Mouse (Mus musculus) small intestine, adult 2 months (tissue): Measurements from ENCODE around the gene Ago3. TPM values are rescaled to one million over a fixed set of nuclear protein-coding genes. Genes with fewer than 3 reads are reported as not detected.

Experiments used
- H3K27ac ChIP-seq: fragments of 200-500 bp; 2 replicates; pipeline ENCODE4 v1.5.1; 2012; ENCODE audit warnings: low read depth, low read length, control low read depth, inconsistent platforms; ENCODE audit not compliant: insufficient read depth
- H3K27me3 ChIP-seq: fragments of 200-500 bp; 2 replicates; pipeline ENCODE4 v1.6.1; 2012; ENCODE audit warnings: mild to moderate bottlenecking, moderate library complexity, low read length, inconsistent platforms; ENCODE audit not compliant: control insufficient read depth, insufficient read depth
- H3K36me3 ChIP-seq: fragments of 200-500 bp; 2 replicates; pipeline ENCODE4 v1.6.1; 2012; ENCODE audit warnings: mild to moderate bottlenecking, low read length, control low read depth, inconsistent platforms; ENCODE audit not compliant: control insufficient read depth, insufficient read depth
- H3K4me1 ChIP-seq: fragments of 200-500 bp; 2 replicates; pipeline ENCODE4 v1.6.1; 2012; ENCODE audit warnings: low read length, inconsistent platforms, mixed read lengths; ENCODE audit not compliant: control insufficient read depth, insufficient read depth, insufficient read length
- H3K4me3 ChIP-seq: fragments of 200-500 bp; 2 replicates; pipeline ENCODE4 v1.5.1; 2012; ENCODE audit warnings: low read depth, mild to moderate bottlenecking, control low read depth, inconsistent platforms, low read length, moderate library complexity
- CTCF ChIP-seq: fragments of 200-500 bp; IDR thresholded peaks from 2 replicates; pipeline ENCODE4 v1.5.1; 2012; ENCODE audit warnings: low read depth, mild to moderate bottlenecking, control low read depth, inconsistent platforms, low read length, moderate library complexity, mixed read lengths; ENCODE audit not compliant: insufficient replicate concordance, insufficient read length; ENCODE audit errors: extremely low read depth
- POLR2A ChIP-seq: fragments of 200-500 bp; IDR thresholded peaks from 2 replicates; pipeline ENCODE4 v1.6.1; 2012; ENCODE audit warnings: low read depth, mild to moderate bottlenecking, control low read depth, inconsistent platforms, low read length, moderate library complexity
- WGBS: fragments of 180-500 bp; shearing (Covaris S2); methylation state at CpG from one replicate; pipeline ENCODE4 v1.1.7; 2018; 5-methylcytosine and 5-hydroxymethylcytosine counted together
- polyA plus RNA-seq: library from polyadenylated mRNA; depleted of rRNA; stranded (reverse); fragments of >200 nt; gene quantifications from 2 replicates; pipeline ENCODE4 v1.2.3, GENCODE M21; 2012

Ago3 gene
- polyA plus RNA-seq, 1 experiment = 12.4 TPM

GRCm38 (mm10) chr4:126465843-126466242 is 36.5 kb upstream of the Ago3 start:
- 60% methylated on average over 8 of the region's 8 CpGs for WGBS
- H3K27ac ChIP-seq = no peak overlapping the region

GRCm38 (mm10) chr4:126464892-126465235 is 35.5 kb upstream of the Ago3 start:
- no peak overlapping the region for H3K4me3 ChIP-seq
- peaks cover 3% of the 10 kb centered on the region; the same call in 1 of the 2 replicates for H3K36me3 ChIP-seq
- peaks cover 9% of the 10 kb centered on the region; the same call in 1 of the 2 replicates for H3K4me1 ChIP-seq
- no peak overlapping the region for H3K27ac ChIP-seq
- no peaks in the 10 kb centered on the region for H3K27me3 ChIP-seq
- 69% methylated on average over 2 of the region's 2 CpGs for WGBS
- TF ChIP-seq CTCF (no peak), POLR2A (no peak)

More at GRCm38 (mm10) chr4:126465843-126466242, 36.5 kb upstream of the Ago3 start:
- Histone ChIP-seq H3K4me1 (peaks cover 9% of the 10 kb centered on the region; the same call in 1 of the 2 replicates), H3K36me3 (no peaks in the 10 kb centered on the region), H3K4me3 (no peak overlapping the region), H3K27me3 (no peaks in the 10 kb centered on the region)
- TF ChIP-seq POLR2A = no peak
- TF ChIP-seq CTCF = no peak

GRCm38 (mm10) chr4:126464189-126464891 is 35.0 kb upstream of the Ago3 start:
- WGBS = 40% methylated on average over 4 of the region's 4 CpGs

GRCm38 (mm10) chr4:126455441-126455840 is 26.1 kb upstream of the Ago3 start:
- no peak for TF ChIP-seq POLR2A
- TF ChIP-seq CTCF = no peak
- H3K36me3 ChIP-seq = peaks cover 21% of the 10 kb centered on the region
- H3K27me3 ChIP-seq = no peaks in the 10 kb centered on the region
- WGBS = 93% methylated on average over 7 of the region's 7 CpGs
- no peaks in the 10 kb centered on the region for H3K4me1 ChIP-seq
- no peak overlapping the region for H3K4me3 ChIP-seq
- no peak overlapping the region for H3K27ac ChIP-seq

More at GRCm38 (mm10) chr4:126464189-126464891, 35.0 kb upstream of the Ago3 start:
- TF ChIP-seq POLR2A (no peak), CTCF (no peak)
- H3K4me3 ChIP-seq = no peak overlapping the region
- no peaks in the 10 kb centered on the region for H3K27me3 ChIP-seq
- peaks cover 9% of the 10 kb centered on the region; the same call in 1 of the 2 replicates for H3K4me1 ChIP-seq
- peaks cover 6% of the 10 kb centered on the region; the same call in 1 of the 2 replicates for H3K36me3 ChIP-seq
- no peak overlapping the region for H3K27ac ChIP-seq

- no peak overlapping the region for H3K4me3 ChIP-seq
- WGBS = 77% methylated on average over 5 of the region's 5 CpGs
- no peak for TF ChIP-seq POLR2A
- TF ChIP-seq CTCF = no peak
- no peak overlapping the region for H3K27ac ChIP-seq
- no peaks in the 10 kb centered on the region for H3K4me1 ChIP-seq
- H3K27me3 ChIP-seq = no peaks in the 10 kb centered on the region
- peaks cover 16% of the 10 kb centered on the region for H3K36me3 ChIP-seq
These were observed 25.3 kb upstream of the Ago3 start for GRCm38 (mm10) chr4:126454547-126455254.

- no peaks in the 10 kb centered on the region for H3K27me3 ChIP-seq
- TF ChIP-seq CTCF (no peak), POLR2A (no peak)
- H3K36me3 ChIP-seq = peaks cover 23% of the 10 kb centered on the region
- H3K4me3 ChIP-seq = no peak overlapping the region
- WGBS = 91% methylated on average over 1 of the region's 1 CpGs
- H3K27ac ChIP-seq = no peak overlapping the region
- no peaks in the 10 kb centered on the region for H3K4me1 ChIP-seq
These were observed 20.9 kb upstream of the Ago3 start for GRCm38 (mm10) chr4:126450268-126450667.

- Histone ChIP-seq H3K27ac (no peak overlapping the region), H3K4me1 (no peaks in the 10 kb centered on the region), H3K27me3 (no peaks in the 10 kb centered on the region), H3K36me3 (peaks cover 28% of the 10 kb centered on the region), H3K4me3 (no peak overlapping the region)
- TF ChIP-seq CTCF (no peak), POLR2A (no peak)
- WGBS = 74% methylated on average over 7 of the region's 7 CpGs
These were observed 17.8 kb upstream of the Ago3 start for GRCm38 (mm10) chr4:126447126-126447525.

GRCm38 (mm10) chr4:126444528-126444927 is 15.2 kb upstream of the Ago3 start:
- H3K4me3 ChIP-seq = no peak overlapping the region
- H3K27me3 ChIP-seq = no peaks in the 10 kb centered on the region
- no peak overlapping the region for H3K27ac ChIP-seq
- TF ChIP-seq CTCF (no peak), POLR2A (no peak)
- H3K4me1 ChIP-seq = no peaks in the 10 kb centered on the region
- WGBS = 84% methylated on average over 3 of the region's 3 CpGs
- H3K36me3 ChIP-seq = peaks cover 39% of the 10 kb centered on the region
